Mouse (Mus musculus): ENCODE data around the gene Rbm7. TPM values are rescaled to one million over a fixed set of nuclear protein-coding genes. Genes with fewer than 3 reads are reported as not detected.
"Not testable (repeated sequence)": the region's sequence is repeated elsewhere in the genome, so short reads cannot be mapped to it uniquely, and the experiment has no call there.

Rbm7 gene
- polyA plus RNA-seq, 1 experiment from 2014 or later: 54.0 TPM

DNA sequence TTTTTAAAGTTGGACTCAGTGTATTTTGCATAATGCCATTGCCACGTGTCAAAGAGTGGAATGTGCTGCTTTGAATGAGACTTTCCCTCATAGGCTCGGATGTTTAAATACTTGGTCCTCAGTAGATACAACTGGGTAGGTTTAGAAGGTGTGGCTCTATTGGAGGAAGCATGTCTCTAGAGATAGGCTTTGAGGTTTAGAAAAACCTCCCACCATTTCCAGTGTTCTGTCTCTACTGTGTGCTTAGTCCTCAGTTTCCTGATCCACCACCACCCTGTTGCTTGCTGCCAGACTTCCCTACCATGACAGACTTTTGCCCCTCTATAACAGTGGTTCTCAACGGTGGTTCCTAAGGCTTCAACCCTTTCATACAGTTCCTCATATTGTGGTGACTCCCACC, 37.1 kb upstream of the Rbm7 start:
- Histone ChIP-seq H3K9ac (replicated peaks) (no peak overlapping the region), H3K4me1 (ENCODE audit: insufficient read depth) (no peaks in the 10 kb centered on the region), H3K9me3 (ENCODE audit: low read length) (no peaks in the 10 kb centered on the region), H3K27me3 (ENCODE audit: insufficient read depth, low read length) (no peaks in the 10 kb centered on the region), H3K4me3 (ENCODE audit: low read depth, low read length) (no peak overlapping the region), H3K27ac (ENCODE audit: low read depth) (no peak overlapping the region), H3K4me2 (ENCODE audit: low read depth, low read length) (no peak overlapping the region), H3K36me3 (replicated peaks; ENCODE audit: insufficient read depth, low read length) (no peaks in the 10 kb centered on the region)
- WGBS (ENCODE audit: insufficient replicate concordance): 36% methylated on average over 3 of the region's 3 CpGs
- no peak for DNase-seq
- peak; percentile 25; the same call in 1 of the 2 replicates for ATAC-seq
- TF ChIP-seq CTCF (IDR thresholded peaks at IDR 0.05; ENCODE audit: low read depth): no peak
- no peak for TF ChIP-seq EP300 (IDR thresholded peaks at IDR 0.05; ENCODE audit: low read depth)

DNA sequence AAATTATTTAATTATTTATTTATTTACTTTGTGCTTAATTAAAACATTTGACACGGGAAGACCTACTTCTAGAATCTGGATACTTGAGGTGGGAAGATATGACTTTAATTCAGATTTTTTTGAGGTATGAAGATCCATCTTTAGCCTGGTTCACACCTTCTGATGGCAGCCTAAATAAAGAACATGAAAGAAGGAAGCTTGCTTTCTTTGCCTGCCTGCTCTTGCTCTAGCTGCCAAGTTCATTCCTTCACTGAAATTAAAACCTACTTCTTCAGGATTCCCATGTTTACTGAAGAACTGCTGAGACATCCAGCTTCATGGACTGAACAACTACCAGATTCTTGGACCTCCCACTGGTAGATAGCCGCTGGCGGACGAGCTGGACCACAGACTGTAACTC, 36.2 kb upstream of the Rbm7 start:
- no peaks in the 10 kb centered on the region for H3K36me3 ChIP-seq (replicated peaks; ENCODE audit: insufficient read depth, low read length)
- no peak overlapping the region for H3K4me3 ChIP-seq (ENCODE audit: low read depth, low read length)
- ATAC-seq: no peak
- H3K9ac ChIP-seq (replicated peaks): no peak overlapping the region
- no peak for TF ChIP-seq EP300 (IDR thresholded peaks at IDR 0.05; ENCODE audit: low read depth)
- TF ChIP-seq CTCF (IDR thresholded peaks at IDR 0.05; ENCODE audit: low read depth): no peak
- H3K9me3 ChIP-seq (ENCODE audit: low read length): no peaks in the 10 kb centered on the region
- no peak for DNase-seq
- H3K27ac ChIP-seq (ENCODE audit: low read depth): no peak overlapping the region
- no peaks in the 10 kb centered on the region for H3K4me1 ChIP-seq (ENCODE audit: insufficient read depth)
- no peaks in the 10 kb centered on the region for H3K27me3 ChIP-seq (ENCODE audit: insufficient read depth, low read length)
- H3K4me2 ChIP-seq (ENCODE audit: low read depth, low read length): no peak overlapping the region
- WGBS (ENCODE audit: insufficient replicate concordance): 86% methylated on average over 4 of the region's 4 CpGs

GRCm38 (mm10) chr9:48526520-48526919, 31.4 kb upstream of the Rbm7 start:
- H3K27ac ChIP-seq (ENCODE audit: low read depth): no peak overlapping the region
- H3K4me2 ChIP-seq (ENCODE audit: low read depth, low read length): no peak overlapping the region
- TF ChIP-seq CTCF (IDR thresholded peaks at IDR 0.05; ENCODE audit: low read depth) (no peak), EP300 (IDR thresholded peaks at IDR 0.05; ENCODE audit: low read depth) (no peak)
- H3K27me3 ChIP-seq (ENCODE audit: insufficient read depth, low read length): no peaks in the 10 kb centered on the region
- H3K36me3 ChIP-seq (replicated peaks; ENCODE audit: insufficient read depth, low read length): no peaks in the 10 kb centered on the region
- WGBS (ENCODE audit: insufficient replicate concordance): 78% methylated on average over 4 of the region's 4 CpGs
- no peak for DNase-seq
- no peaks in the 10 kb centered on the region for H3K9me3 ChIP-seq (ENCODE audit: low read length)
- no peak overlapping the region for H3K4me3 ChIP-seq (ENCODE audit: low read depth, low read length)
- no peak for ATAC-seq
- H3K4me1 ChIP-seq (ENCODE audit: insufficient read depth): no peaks in the 10 kb centered on the region
- no peak overlapping the region for H3K9ac ChIP-seq (replicated peaks)

GRCm38 (mm10) chr9:48525566-48525965, 30.5 kb upstream of the Rbm7 start:
- WGBS (ENCODE audit: insufficient replicate concordance): 2% methylated on average over 1 of the region's 1 CpGs
- Histone ChIP-seq H3K4me1 (ENCODE audit: insufficient read depth) (no peaks in the 10 kb centered on the region), H3K27ac (ENCODE audit: low read depth) (no peak overlapping the region), H3K9me3 (ENCODE audit: low read length) (no peaks in the 10 kb centered on the region), H3K36me3 (replicated peaks; ENCODE audit: insufficient read depth, low read length) (no peaks in the 10 kb centered on the region), H3K4me2 (ENCODE audit: low read depth, low read length) (no peak overlapping the region), H3K4me3 (ENCODE audit: low read depth, low read length) (no peak overlapping the region), H3K27me3 (ENCODE audit: insufficient read depth, low read length) (no peaks in the 10 kb centered on the region), H3K9ac (replicated peaks) (no peak overlapping the region)
- no peak for ATAC-seq
- no peak for DNase-seq
- TF ChIP-seq CTCF (IDR thresholded peaks at IDR 0.05; ENCODE audit: low read depth) (peak; percentile 13; the same call in 1 of the 2 replicates), EP300 (IDR thresholded peaks at IDR 0.05; ENCODE audit: low read depth) (no peak)

DNA sequence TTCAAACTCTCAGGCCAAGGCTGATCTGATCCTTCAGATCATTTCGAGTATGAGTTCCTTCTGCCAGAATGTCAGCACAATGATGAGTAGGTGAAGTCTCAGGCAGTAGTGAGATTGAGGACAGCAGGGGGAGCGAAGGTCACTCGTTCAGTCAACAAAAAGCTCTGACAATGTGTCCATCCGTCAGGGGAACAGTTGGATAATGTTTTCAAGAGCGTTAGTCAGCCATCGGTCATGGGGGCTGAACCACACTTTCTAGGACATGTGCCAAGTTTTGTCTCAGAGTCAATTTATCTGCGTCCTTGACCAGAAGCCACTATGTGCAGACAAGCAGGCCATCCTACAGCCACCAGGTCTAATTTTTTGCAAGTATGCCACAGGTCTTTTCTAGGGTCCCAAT, 25.3 kb upstream of the Rbm7 start:
- not testable (repeated sequence) for H3K27ac ChIP-seq (ENCODE audit: low read depth); H3K9ac ChIP-seq (replicated peaks); DNase-seq; H3K4me1 ChIP-seq (ENCODE audit: insufficient read depth); H3K9me3 ChIP-seq (ENCODE audit: low read length); H3K27me3 ChIP-seq (ENCODE audit: insufficient read depth, low read length); H3K36me3 ChIP-seq (replicated peaks; ENCODE audit: insufficient read depth, low read length); H3K4me2 ChIP-seq (ENCODE audit: low read depth, low read length); ATAC-seq; H3K4me3 ChIP-seq (ENCODE audit: low read depth, low read length)
- WGBS (ENCODE audit: insufficient replicate concordance): no CpG with 5 or more reads among the region's 7 CpGs

DNA sequence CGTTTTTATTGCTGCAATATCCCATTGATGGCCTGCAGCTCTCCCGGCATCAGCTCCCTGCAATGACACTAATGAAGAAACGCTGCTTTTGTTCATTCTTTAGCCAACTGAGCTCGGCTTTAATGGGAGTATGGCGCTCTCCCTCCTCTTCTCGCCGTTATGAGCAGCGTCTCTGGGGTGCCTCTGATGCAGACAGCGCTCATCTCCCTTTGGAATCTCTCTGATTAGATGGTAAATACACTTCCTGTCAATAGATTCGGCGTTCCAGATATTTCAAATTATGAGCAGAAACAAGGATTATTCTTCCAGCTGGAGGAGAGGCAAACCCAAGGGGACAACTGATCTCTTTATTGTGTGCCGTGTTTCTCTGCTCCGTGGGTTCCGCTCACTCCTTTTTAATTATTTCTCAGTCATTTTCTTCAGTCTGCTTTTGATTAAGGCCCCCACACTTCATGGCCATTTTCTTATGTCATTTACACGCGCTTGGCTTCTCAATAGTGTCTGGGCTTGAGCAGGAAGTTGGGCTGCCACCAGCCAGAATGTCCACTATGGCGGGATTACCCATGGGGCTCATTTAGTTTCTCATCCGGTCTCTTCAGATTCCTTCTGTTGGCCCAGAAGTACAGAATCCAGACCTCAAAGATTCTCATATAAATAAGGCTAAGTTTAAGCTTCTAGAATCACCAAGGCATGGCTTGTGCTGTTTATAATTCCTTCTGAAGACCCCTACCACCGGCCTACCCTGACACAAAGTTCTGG, 22.5 kb upstream of the Rbm7 start:
- TF ChIP-seq CTCF (IDR thresholded peaks at IDR 0.05; ENCODE audit: low read depth): no peak
- no peak for TF ChIP-seq EP300 (IDR thresholded peaks at IDR 0.05; ENCODE audit: low read depth)
- Histone ChIP-seq H3K4me1 (ENCODE audit: insufficient read depth) (no peaks in the 10 kb centered on the region), H3K9me3 (ENCODE audit: low read length) (no peaks in the 10 kb centered on the region), H3K27me3 (ENCODE audit: insufficient read depth, low read length) (no peaks in the 10 kb centered on the region), H3K36me3 (replicated peaks; ENCODE audit: insufficient read depth, low read length) (no peaks in the 10 kb centered on the region), H3K27ac (ENCODE audit: low read depth) (no peak overlapping the region), H3K9ac (replicated peaks) (no peak overlapping the region), H3K4me3 (ENCODE audit: low read depth, low read length) (no peak overlapping the region), H3K4me2 (ENCODE audit: low read depth, low read length) (no peak overlapping the region)
- DNase-seq (no peak), ATAC-seq (no peak)
- 78% methylated on average over 19 of the region's 19 CpGs for WGBS (ENCODE audit: insufficient replicate concordance)

Measured in liver, postnatal 0 days (tissue).